9 mouse cellular contexts compared by ENCODE assay signal in genomic region chr10:81644716-81645115, GRCm38 (mm10). TPM values are rescaled to one million over a fixed set of nuclear protein-coding genes. Genes with fewer than 3 reads are reported as not detected.
DNase-seq lines count a peak whose midpoint lies in the region; ATAC-seq lines count a peak whose summit lies in the region.
"Had no signal": no experiment of that assay in that cellular context is flagged by ENCODE, and none has a peak within 500 bp of the region (broad histone marks: within the 10 kb centered on the region; RNA-seq: fewer than 3 reads in every experiment).

No protein-coding gene starts in this region.

- peak; percentile 60 for DNase-seq in cerebellum, adult 9-10 months
- no peak for DNase-seq in cerebellum, adult 11 months
- peak; percentile 9 for DNase-seq in kidney, postnatal 10 days
- DNase-seq in kidney, postnatal 14 days, result no peak
- peak; percentile 16 to 55 for DNase-seq in urinary bladder, postnatal 4 days (ENCODE audit: low spot score in 2 of 2)
- no peak for DNase-seq in urinary bladder, postnatal 14 days (ENCODE audit: low spot score)
- DNase-seq in retina, embryonic 14.5 days (ENCODE audit: low spot score), result no peak
- DNase-seq: B cell, adult 2 months had no signal

- ATAC-seq in erythroid progenitor cell, adult 5-6 weeks (replicated peaks; ENCODE audit: low FRiP score, poor library complexity, severe bottlenecking), result no peak

RNA-seq across cellular contexts. Expression of gene Gm10778, which starts 4.1 kb away (rescaled TPM):
- not detected in 2 replicates for total RNA-seq in erythroid progenitor cell, adult 5-6 weeks (2015; ENCODE audit: low replicate concordance)
- total RNA-seq in erythroid progenitor cell, adult 5-6 weeks (2017; ENCODE audit: low replicate concordance), result 3.0 TPM in 1 of 2 replicates, not detected in the other

RNA-seq across cellular contexts. Expression of gene Ankrd24, which starts 16.4 kb away (rescaled TPM):
- total RNA-seq in erythroid progenitor cell, adult 5-6 weeks (2015; ENCODE audit: low replicate concordance), result not detected in 2 replicates
- total RNA-seq in erythroid progenitor cell, adult 5-6 weeks (2017; ENCODE audit: low replicate concordance), result not detected in 2 replicates

RNA-seq across cellular contexts. Expression of gene Sirt6, which starts 17.1 kb away (rescaled TPM):
- 5.4 and 7.2 TPM in 2 replicates for total RNA-seq in erythroid progenitor cell, adult 5-6 weeks (2015; ENCODE audit: low replicate concordance)
- total RNA-seq in erythroid progenitor cell, adult 5-6 weeks (2017; ENCODE audit: low replicate concordance), result 0.23 and 1.3 TPM in 2 replicates

RNA-seq across cellular contexts. Expression of gene BC025920, which starts 38.6 kb away (rescaled TPM):
- total RNA-seq in erythroid progenitor cell, adult 5-6 weeks (2015; ENCODE audit: low replicate concordance), result 2.2 TPM in 1 of 2 replicates, not detected in the other
- total RNA-seq in erythroid progenitor cell, adult 5-6 weeks (2017; ENCODE audit: low replicate concordance), result 1.7 and 2.4 TPM in 2 replicates

RNA-seq across cellular contexts. Expression of gene Tle6, which starts 43.8 kb away (rescaled TPM):
- not detected in 2 replicates for total RNA-seq in erythroid progenitor cell, adult 5-6 weeks (2015; ENCODE audit: low replicate concordance)
- total RNA-seq in erythroid progenitor cell, adult 5-6 weeks (2017; ENCODE audit: low replicate concordance), result 4.1 TPM in 1 of 2 replicates, not detected in the other

Comparison
In these comparisons a context has a peak if more than half of its experiments do, and no peak if none do; other contexts are left out.
1. DNase-seq: peak in cerebellum, adult 9-10 months (single experiment), kidney, postnatal 10 days (single experiment) and urinary bladder, postnatal 4 days (2 of 2); none in cerebellum, adult 11 months (single experiment), kidney, postnatal 14 days (single experiment), urinary bladder, postnatal 14 days (single experiment) and retina, embryonic 14.5 days (single experiment).